Mouse (Mus musculus): ENCODE results near the gene Llgl1. TPM values are rescaled to one million over a fixed set of nuclear protein-coding genes. Genes with fewer than 3 reads are reported as not detected.

Llgl1 gene
- polyA plus RNA-seq, 1 experiment from 2014 or later, result 152 TPM

DNA sequence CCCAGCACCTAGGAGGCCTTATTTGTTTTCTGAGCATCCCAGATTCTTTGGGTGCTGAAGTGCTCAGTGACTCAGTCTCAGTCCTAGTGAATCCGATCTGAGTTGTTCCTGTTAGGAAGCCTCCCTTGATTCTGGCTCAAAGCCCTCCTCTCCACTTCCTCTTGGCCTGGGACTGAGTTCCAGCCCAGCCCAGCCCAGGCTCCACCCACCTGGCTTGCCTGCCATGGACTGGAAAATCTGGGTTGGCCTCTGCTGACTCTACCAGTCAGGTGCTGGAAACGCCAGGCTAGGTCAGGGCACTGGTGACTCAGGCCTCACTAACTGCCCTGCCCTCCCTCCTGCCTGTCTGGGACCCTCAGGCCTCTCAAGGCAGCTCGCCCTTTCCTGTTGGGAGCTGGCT lies 8.1 kb downstream of the Llgl1 start:
- H3K36me3 ChIP-seq, result peaks cover 100% of the 10 kb centered on the region
- WGBS, result 81% methylated on average over 3 of the region's 3 CpGs

DNA sequence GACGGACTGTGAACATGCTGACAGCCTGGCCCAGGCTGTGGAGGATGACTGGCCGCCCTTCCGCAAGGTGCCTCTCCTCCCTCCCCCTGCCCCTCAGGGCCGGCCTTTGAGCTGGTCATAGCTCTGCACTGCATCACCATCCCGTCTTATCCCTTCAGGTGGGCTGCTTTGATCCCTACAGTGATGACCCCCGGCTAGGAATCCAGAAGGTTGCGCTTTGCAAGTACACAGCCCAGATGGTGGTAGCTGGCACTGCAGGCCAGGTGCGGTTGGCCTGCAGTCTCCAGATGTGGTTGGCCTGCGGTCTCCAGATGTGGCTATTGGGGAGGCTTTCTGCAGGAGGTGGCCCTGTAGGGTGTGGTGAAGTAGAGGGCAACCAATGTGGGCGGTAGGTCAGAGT lies 9.1 kb downstream of the Llgl1 start:
- H3K27ac ChIP-seq, result no peak overlapping the region
- H3K4me1 ChIP-seq (replicated peaks), result peaks cover 2% of the 10 kb centered on the region
- 90% methylated on average over 10 of the region's 10 CpGs for WGBS
- peaks cover 100% of the 10 kb centered on the region for H3K36me3 ChIP-seq
- H3K27me3 ChIP-seq (ENCODE audit: insufficient read depth, poor library complexity, severe bottlenecking), result no peaks in the 10 kb centered on the region
- no peak for DNase-seq (ENCODE audit: low spot score)
- no peak overlapping the region for H3K4me3 ChIP-seq
- no peaks in the 10 kb centered on the region for H3K9me3 ChIP-seq

More for the DNA sequence above, 8.1 kb downstream of the Llgl1 start:
- Histone ChIP-seq H3K27me3 (ENCODE audit: insufficient read depth, poor library complexity, severe bottlenecking) (no peaks in the 10 kb centered on the region), H3K9me3 (no peaks in the 10 kb centered on the region), H3K27ac (no peak overlapping the region), H3K4me3 (no peak overlapping the region), H3K4me1 (replicated peaks) (peaks cover 12% of the 10 kb centered on the region)
- no peak for DNase-seq (ENCODE audit: low spot score)

DNA sequence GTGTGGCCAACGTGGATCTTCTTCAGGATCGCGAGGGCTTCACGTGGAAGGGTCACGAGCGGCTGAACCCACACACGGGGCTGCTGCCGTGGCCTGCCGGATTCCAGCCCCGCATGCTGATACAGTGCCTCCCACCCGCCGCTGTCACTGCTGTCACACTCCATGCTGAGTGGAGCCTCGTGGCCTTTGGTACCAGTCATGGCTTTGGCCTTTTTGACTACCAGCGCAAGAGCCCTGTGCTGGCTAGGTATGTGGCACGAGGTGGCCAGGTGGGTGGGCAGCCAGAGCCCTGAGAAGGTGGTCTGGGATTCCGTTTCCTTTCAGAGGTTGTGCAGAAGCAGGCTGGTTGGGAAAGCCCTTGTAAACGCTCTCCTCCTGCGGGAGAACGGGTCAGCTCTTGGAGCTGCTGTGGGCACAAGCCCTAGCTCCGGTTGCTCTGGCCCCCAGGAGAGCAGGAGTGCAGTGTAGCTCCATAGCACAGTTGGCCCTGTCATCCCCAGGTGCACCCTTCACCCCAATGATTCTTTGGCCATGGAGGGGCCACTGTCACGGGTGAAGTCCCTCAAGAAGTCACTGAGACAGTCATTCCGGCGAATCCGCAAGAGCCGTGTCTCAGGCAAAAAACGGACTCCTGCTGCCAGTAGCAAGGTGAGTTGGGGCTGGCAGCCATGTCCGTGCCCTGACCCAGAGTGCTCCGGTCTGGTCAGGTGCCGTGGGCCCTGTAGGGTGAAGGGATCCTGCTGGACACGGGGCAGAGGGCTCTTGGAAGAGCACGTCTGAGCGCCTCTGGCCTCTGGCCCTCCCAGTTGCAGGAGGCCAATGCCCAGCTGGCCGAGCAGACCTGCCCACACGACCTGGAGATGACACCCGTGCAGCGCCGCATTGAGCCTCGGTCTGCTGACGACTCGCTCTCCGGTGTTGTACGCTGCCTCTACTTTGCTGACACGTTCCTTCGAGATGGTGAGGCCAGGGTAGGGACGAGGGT lies 10.2 kb downstream of the Llgl1 start:
- DNase-seq (ENCODE audit: low spot score), result no peak
- WGBS, result 93% methylated on average over 45 of the region's 45 CpGs
- Histone ChIP-seq H3K4me3 (no peak overlapping the region), H3K27me3 (ENCODE audit: insufficient read depth, poor library complexity, severe bottlenecking) (no peaks in the 10 kb centered on the region), H3K36me3 (peaks cover 100% of the 10 kb centered on the region), H3K4me1 (replicated peaks) (no peaks in the 10 kb centered on the region; the same call in 1 of the 2 replicates), H3K9me3 (no peaks in the 10 kb centered on the region), H3K27ac (no peak overlapping the region)

- H3K4me3 ChIP-seq, result no peak overlapping the region
- no peaks in the 10 kb centered on the region for H3K27me3 ChIP-seq (ENCODE audit: insufficient read depth, poor library complexity, severe bottlenecking)
- peaks cover 100% of the 10 kb centered on the region for H3K36me3 ChIP-seq
- H3K27ac ChIP-seq, result no peak overlapping the region
- no peaks in the 10 kb centered on the region for H3K9me3 ChIP-seq
- no peak for DNase-seq (ENCODE audit: low spot score)
- 94% methylated on average over 17 of the region's 17 CpGs for WGBS
- no peaks in the 10 kb centered on the region; the same call in 1 of the 2 replicates for H3K4me1 ChIP-seq (replicated peaks)
Measured at GRCm38 (mm10) chr11:60711218-60711617, 11.7 kb downstream of the Llgl1 start.

DNA sequence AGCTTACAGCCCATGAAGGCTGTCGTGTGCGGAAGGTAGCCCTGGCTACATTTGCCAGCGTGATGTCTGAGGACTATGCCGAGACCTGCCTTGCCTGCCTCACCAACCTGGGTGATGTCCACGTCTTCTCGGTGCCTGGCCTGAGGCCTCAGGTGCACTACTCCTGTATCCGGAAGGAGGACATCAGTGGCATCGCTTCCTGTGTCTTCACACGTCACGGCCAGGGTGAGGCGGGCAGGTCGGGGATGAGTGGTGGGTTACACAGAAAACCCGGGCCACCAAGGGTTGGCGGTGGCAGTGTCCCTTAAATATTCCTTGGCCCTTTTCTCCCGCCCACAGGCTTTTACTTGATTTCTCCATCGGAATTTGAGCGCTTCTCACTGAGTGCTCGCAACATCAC lies 12.5 kb downstream of the Llgl1 start:
- 95% methylated on average over 18 of the region's 18 CpGs for WGBS
- H3K4me3 ChIP-seq, result no peak overlapping the region
- DNase-seq (ENCODE audit: low spot score), result no peak
- no peaks in the 10 kb centered on the region for H3K27me3 ChIP-seq (ENCODE audit: insufficient read depth, poor library complexity, severe bottlenecking)
- no peaks in the 10 kb centered on the region for H3K9me3 ChIP-seq
- no peaks in the 10 kb centered on the region; the same call in 1 of the 2 replicates for H3K4me1 ChIP-seq (replicated peaks)
- H3K27ac ChIP-seq, result no peak overlapping the region
- peaks cover 100% of the 10 kb centered on the region for H3K36me3 ChIP-seq

GRCm38 (mm10) chr11:60712639-60713255 lies 13.2 kb downstream of the Llgl1 start:
- no peaks in the 10 kb centered on the region for H3K27me3 ChIP-seq (ENCODE audit: insufficient read depth, poor library complexity, severe bottlenecking)
- H3K9me3 ChIP-seq, result no peaks in the 10 kb centered on the region
- WGBS, result 95% methylated on average over 13 of the region's 13 CpGs
- no peak overlapping the region for H3K27ac ChIP-seq
- no peak for DNase-seq (ENCODE audit: low spot score)
- H3K4me3 ChIP-seq, result no peak overlapping the region
- H3K4me1 ChIP-seq (replicated peaks), result no peaks in the 10 kb centered on the region
- H3K36me3 ChIP-seq, result peaks cover 100% of the 10 kb centered on the region

- DNase-seq (ENCODE audit: low spot score), result no peak
- Histone ChIP-seq H3K4me3 (no peak overlapping the region), H3K36me3 (peaks cover 100% of the 10 kb centered on the region), H3K4me1 (replicated peaks) (no peaks in the 10 kb centered on the region), H3K27me3 (ENCODE audit: insufficient read depth, poor library complexity, severe bottlenecking) (no peaks in the 10 kb centered on the region), H3K9me3 (no peaks in the 10 kb centered on the region), H3K27ac (no peak overlapping the region)
- 91% methylated on average over 5 of the region's 5 CpGs for WGBS
Measured at GRCm38 (mm10) chr11:60715833-60716232, 16.3 kb downstream of the Llgl1 start.

GRCm38 (mm10) chr11:60719263-60719662 lies 19.7 kb downstream of the Llgl1 start:
- H3K27me3 ChIP-seq (ENCODE audit: insufficient read depth, poor library complexity, severe bottlenecking), result no peaks in the 10 kb centered on the region
- no peaks in the 10 kb centered on the region for H3K4me1 ChIP-seq (replicated peaks)
- H3K36me3 ChIP-seq, result peaks cover 100% of the 10 kb centered on the region
- DNase-seq (ENCODE audit: low spot score), result no peak
- WGBS, result 87% methylated on average over 5 of the region's 5 CpGs
- H3K9me3 ChIP-seq, result no peaks in the 10 kb centered on the region
- no peak overlapping the region for H3K4me3 ChIP-seq
- H3K27ac ChIP-seq, result no peak overlapping the region

DNA sequence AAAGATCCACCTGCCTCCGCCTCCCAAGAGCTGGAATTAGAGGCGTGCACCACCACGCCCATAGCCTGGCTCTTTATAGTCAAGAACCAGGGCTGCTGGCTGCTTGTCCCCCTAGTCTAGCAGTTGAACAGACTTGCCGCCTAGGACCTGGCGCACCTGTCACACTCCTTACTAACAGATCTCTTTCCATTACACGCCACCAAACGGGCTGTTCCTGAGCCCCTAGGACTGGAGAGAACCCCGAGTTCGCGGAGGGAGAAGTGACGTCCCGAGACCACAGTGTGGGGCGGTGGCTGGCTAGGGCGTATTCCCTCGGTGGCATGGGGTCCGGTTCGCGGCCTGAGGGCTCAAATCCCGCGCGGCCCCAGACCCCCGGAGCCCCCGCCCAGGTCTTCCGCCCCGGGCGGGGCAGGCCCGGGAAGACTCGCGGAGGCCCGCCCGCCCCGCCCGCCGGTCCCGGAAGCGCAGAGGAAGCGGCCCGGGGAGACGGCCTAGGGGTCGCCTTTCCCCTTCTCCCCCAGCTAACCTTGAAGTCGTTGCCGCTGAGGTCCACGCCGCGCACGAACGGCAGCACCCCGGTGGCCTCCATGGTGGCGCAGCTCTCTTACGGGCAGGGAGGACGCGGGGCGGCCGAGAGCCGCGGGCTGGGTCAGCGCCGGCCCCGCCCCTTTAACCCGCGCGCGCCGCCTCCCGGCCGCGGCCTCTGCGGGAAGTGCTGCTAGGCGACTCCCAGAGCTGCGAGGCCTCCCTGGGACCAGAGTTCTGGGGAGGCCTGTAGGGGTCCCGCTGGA lies 27.3 kb downstream of the Llgl1 start, which contains the start of gene Flii:
Gene Flii (minus strand): TSS at position 663 of the 791 bp plus-strand sequence.
- Histone ChIP-seq H3K27ac (peak within 1 kb of the TSS; percentile 90), H3K36me3 (peaks cover 51% of the 10 kb centered on the region), H3K4me1 (replicated peaks) (peaks cover 35% of the 10 kb centered on the region), H3K27me3 (ENCODE audit: insufficient read depth, poor library complexity, severe bottlenecking) (no peaks in the 10 kb centered on the region), H3K9me3 (no peaks in the 10 kb centered on the region), H3K4me3 (peak within 1 kb of the TSS; percentile 75)
- DNase-seq (ENCODE audit: low spot score), result peak; percentile 80
- 1% methylated on average over 68 of the region's 71 CpGs for WGBS

DNA sequence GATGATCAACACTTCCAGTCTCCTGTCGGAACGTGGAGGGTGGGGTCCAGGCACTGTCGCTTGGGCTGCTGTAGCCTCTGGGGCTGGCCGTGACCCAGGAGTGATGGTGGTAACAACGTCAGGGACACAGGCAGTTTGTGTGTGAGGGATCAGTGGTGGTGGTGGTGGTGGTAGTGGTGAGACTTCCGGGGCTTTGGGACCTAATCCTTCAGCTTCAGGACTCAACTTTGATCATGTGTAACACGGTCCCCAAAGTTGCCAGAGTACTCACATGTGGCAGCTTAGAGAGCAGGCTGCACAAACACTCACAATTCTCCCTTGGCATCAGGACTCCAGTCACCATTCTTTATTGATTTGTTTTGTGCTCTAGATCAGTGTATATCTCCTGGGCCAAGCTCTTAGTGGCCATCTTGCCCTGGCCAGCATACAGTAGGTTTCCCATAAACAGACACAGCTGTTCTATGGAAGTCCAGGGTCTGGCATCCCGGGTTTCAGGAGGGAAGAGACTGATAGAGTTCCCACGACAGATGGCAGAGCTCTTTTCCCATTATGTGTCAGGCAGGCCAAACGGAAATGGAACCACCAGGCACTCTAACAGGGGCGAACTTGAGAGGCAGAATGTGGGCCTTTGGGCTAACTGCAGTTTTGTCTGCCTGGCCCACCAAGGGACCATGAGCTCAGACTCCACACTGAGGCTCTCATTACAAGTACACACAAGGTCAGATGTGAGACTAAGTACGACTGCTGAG lies 28.0 kb downstream of the Llgl1 start:
- no peaks in the 10 kb centered on the region for H3K9me3 ChIP-seq
- 8% methylated on average over 12 of the region's 12 CpGs for WGBS

DNA sequence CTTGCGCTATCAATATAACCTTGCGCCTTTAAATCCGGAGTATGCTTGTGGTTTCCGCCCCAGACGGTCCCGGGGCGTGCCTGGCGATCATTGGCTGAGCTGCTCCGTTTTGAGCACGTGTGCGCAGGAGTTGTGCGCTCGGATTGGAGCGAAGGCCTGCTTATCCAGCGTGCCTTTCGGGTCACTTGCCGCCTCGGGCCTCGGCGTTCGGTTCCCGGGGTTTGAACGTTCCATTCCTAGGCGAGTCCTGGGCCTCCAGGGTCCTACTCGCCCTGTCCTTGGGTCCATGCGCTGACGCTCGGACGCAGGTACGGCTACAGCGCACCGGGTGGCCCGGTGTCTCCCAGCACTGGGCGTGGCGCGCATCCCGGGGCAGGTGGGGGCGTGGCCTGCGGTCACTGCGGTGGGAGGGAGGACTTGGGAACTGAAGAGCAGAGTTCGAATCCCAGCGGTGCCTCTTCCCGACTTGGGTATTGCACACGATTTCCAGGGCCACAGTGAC lies 28.8 kb downstream of the Llgl1 start, which contains the start of gene Mief2:
Gene Mief2 (plus strand): TSS at position 139 of the 502 bp plus-strand sequence.
- no peaks in the 10 kb centered on the region for H3K9me3 ChIP-seq
- peaks cover 50% of the 10 kb centered on the region for H3K36me3 ChIP-seq
- no peaks in the 10 kb centered on the region for H3K27me3 ChIP-seq (ENCODE audit: insufficient read depth, poor library complexity, severe bottlenecking)
- H3K4me1 ChIP-seq (replicated peaks), result peaks cover 35% of the 10 kb centered on the region
- H3K4me3 ChIP-seq, result peak within 1 kb of the TSS; percentile 75
- H3K27ac ChIP-seq, result peak within 1 kb of the TSS; percentile 90
- under 1% methylated on average over 44 of the region's 44 CpGs for WGBS
- DNase-seq (ENCODE audit: low spot score), result peak; percentile 94

More for the DNA sequence above, 28.0 kb downstream of the Llgl1 start:
- Histone ChIP-seq H3K4me3 (peak overlapping the region; percentile 75), H3K27me3 (ENCODE audit: insufficient read depth, poor library complexity, severe bottlenecking) (no peaks in the 10 kb centered on the region), H3K27ac (peak overlapping the region; percentile 90), H3K4me1 (replicated peaks) (peaks cover 35% of the 10 kb centered on the region), H3K36me3 (peaks cover 50% of the 10 kb centered on the region)
- DNase-seq (ENCODE audit: low spot score), result no peak
